Mouse (Mus musculus) hindbrain, embryonic 14.5 days (tissue): ENCODE data around the gene Tomm40l. TPM values are rescaled to one million over a fixed set of nuclear protein-coding genes. Genes with fewer than 3 reads are reported as not detected.

Source experiments
- ATAC-seq: fragments of 200-750 bp; cut with Nextera tagmentation; 2 replicates; pipeline ENCODE4 v1.8.0; 2017; ENCODE audit warnings: moderate number of reproducible peaks, mild to moderate bottlenecking, moderate TSS enrichment, moderate library complexity; ENCODE audit not compliant: low FRiP score
- DNase-seq: peaks from one replicate; pipeline ENCODE4 v3.0.0-alpha.2; 2015; ENCODE audit warnings: low spot score
- H3K27ac ChIP-seq: fragments of 300-500 bp; sonication (generic); 2 replicates; pipeline ENCODE4 v1.5.1; 2014; ENCODE audit warnings: mild to moderate bottlenecking, moderate library complexity
- H3K27me3 ChIP-seq: fragments of 300-500 bp; sonication (generic); 2 replicates; pipeline ENCODE4 v1.6.1; 2014; ENCODE audit warnings: mild to moderate bottlenecking, low read length, mixed read lengths; ENCODE audit not compliant: control insufficient read depth, insufficient read depth
- H3K36me3 ChIP-seq: fragments of 300-500 bp; sonication (generic); replicated peaks from 2 replicates; pipeline ENCODE4 v1.6.1; 2014; ENCODE audit not compliant: control insufficient read depth, insufficient read depth
- H3K4me1 ChIP-seq: fragments of 300-500 bp; sonication (generic); replicated peaks from 2 replicates; pipeline ENCODE4 v1.6.1; 2014; ENCODE audit warnings: antibody characterized with exemption, low read length, mixed read lengths; ENCODE audit not compliant: control insufficient read depth, insufficient read depth
- H3K4me2 ChIP-seq: fragments of 300-500 bp; sonication (generic); replicated peaks from 2 replicates; pipeline ENCODE4 v1.6.1; 2014; ENCODE audit warnings: mild to moderate bottlenecking, moderate library complexity
- H3K4me3 ChIP-seq: fragments of 300-500 bp; sonication (generic); replicated peaks from 2 replicates; pipeline ENCODE4 v1.5.1; 2014; ENCODE audit warnings: mild to moderate bottlenecking, low read length
- H3K9ac ChIP-seq: fragments of 300-500 bp; sonication (generic); 2 replicates; pipeline ENCODE4 v1.6.1; 2014
- H3K9me3 ChIP-seq: fragments of 300-500 bp; sonication (generic); 2 replicates; pipeline ENCODE4 v1.6.1; 2016; ENCODE audit warnings: low read length; ENCODE audit not compliant: control insufficient read depth
- WGBS: fragments of 180-500 bp; shearing (Covaris S2); extraction: QIAGEN DNeasy Blood & Tissue Kit; methylation state at CpG from one replicate; pipeline ENCODE4 v1.1.7; 2014; 5-methylcytosine and 5-hydroxymethylcytosine counted together
- polyA plus RNA-seq: library from polyadenylated mRNA; unstranded; fragments of >200 nt; fragmentation: Nextera tagmentation; extraction: Ambion mirVana; gene quantifications from 2 replicates; pipeline ENCODE4 v1.2.1, GENCODE M21; 2014

Tomm40l gene
- polyA plus RNA-seq, 1 experiment from 2014 or later = 41.2 TPM

DNA sequence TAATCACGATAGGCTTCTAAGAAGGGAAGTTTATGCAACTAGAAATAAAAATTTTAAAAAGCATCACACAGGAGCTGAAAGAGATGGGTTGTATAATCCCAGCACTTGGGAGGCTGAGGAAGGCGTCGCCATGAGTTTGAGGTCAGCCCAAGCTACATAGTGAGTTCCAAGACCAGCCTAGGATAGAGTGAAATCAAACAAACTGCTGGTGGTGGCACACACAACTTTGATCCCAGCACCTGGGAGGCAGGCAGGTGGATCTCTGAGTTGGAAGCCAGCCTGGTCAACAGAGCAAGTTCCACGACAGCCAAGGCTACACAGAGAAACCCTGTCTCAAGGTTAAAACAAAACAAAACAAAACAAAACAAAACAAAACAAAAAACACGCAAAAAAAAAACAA lies 10.0 kb upstream of the Tomm40l start:
- Histone ChIP-seq H3K4me2 (no peak overlapping the region), H3K27me3 (no peaks in the 10 kb centered on the region), H3K36me3 (peaks cover 38% of the 10 kb centered on the region), H3K4me1 (no peaks in the 10 kb centered on the region), H3K4me3 (no peak overlapping the region), H3K9me3 (no peaks in the 10 kb centered on the region), H3K9ac (no peak overlapping the region), H3K27ac (no peak overlapping the region)
- DNase-seq (no peak), ATAC-seq (no peak)
- WGBS = 88% methylated on average over 5 of the region's 5 CpGs

DNA sequence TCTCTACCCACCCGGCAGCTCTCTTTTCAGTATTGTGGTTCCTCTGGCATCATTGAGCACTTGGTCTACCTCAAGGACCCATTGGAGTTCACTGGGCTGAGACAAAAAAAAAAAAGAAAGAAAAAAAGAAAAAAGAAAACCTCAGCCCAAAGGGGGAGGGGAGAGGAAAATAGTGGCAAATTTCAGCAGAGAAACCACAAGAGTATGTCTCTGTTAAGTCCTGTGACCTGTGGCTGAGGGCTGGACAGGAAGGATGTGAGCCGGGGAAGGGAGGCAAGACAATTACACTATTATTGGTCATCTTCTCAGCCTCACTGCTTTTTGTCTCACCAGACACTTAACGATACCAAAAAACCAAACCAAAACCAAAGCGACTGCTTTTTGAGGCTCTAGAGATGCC lies 9.5 kb upstream of the Tomm40l start:
- Histone ChIP-seq H3K9ac (no peak overlapping the region), H3K4me1 (no peaks in the 10 kb centered on the region), H3K27me3 (no peaks in the 10 kb centered on the region), H3K4me3 (no peak overlapping the region), H3K9me3 (no peaks in the 10 kb centered on the region), H3K4me2 (no peak overlapping the region), H3K36me3 (peaks cover 33% of the 10 kb centered on the region), H3K27ac (no peak overlapping the region)
- DNase-seq = no peak
- 74% methylated on average over 4 of the region's 4 CpGs for WGBS
- no peak for ATAC-seq

DNA sequence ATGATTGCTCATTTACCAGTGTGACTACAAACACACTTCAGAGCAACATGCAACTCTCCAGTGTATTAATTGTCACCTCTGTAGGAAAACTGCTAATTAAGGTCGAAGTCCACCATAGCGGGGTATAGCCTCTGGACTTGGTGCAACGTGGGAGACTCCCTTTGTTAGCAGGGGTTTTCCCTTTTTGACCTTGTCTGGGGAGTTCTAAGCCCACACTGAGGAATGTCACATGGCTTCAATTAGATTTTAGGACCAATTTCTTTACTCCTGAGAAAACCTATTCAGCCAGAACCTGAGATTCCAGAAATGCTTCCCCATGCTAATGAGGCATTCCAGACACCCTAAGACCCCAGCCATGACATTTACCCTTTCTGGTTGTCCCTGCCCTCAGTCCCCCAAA lies 7.9 kb upstream of the Tomm40l start:
- peaks cover 17% of the 10 kb centered on the region for H3K36me3 ChIP-seq
- WGBS = 60% methylated on average over 3 of the region's 3 CpGs
- DNase-seq = no peak
- no peaks in the 10 kb centered on the region for H3K27me3 ChIP-seq
- no peak overlapping the region for H3K27ac ChIP-seq
- H3K4me3 ChIP-seq = no peak overlapping the region
- no peak for ATAC-seq
- no peaks in the 10 kb centered on the region for H3K9me3 ChIP-seq
- no peaks in the 10 kb centered on the region for H3K4me1 ChIP-seq
- H3K4me2 ChIP-seq = no peak overlapping the region
- no peak overlapping the region for H3K9ac ChIP-seq

DNA sequence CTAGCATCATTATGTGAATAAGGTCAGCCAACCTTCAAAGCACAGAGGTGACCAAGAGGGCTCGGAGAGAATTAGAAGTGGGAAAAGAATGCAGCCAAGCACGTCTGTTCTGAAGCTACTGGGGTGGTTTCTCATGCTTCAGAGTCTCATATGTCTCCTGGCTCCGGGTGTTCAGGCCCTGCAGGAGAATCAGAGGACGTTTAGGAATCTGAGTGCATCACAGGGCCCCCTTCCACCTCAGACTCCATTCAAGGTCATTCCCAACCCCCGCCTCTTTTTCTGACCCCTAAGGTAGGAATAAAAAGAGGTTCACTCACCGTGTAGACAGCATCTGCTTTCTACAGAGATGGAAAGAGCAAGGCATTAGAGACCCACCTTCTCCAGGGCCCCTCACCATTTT lies 7.4 kb upstream of the Tomm40l start:
- H3K36me3 ChIP-seq = peaks cover 12% of the 10 kb centered on the region
- H3K4me3 ChIP-seq = no peak overlapping the region
- no peak for DNase-seq
- no peaks in the 10 kb centered on the region for H3K9me3 ChIP-seq
- H3K4me2 ChIP-seq = no peak overlapping the region
- no peaks in the 10 kb centered on the region for H3K4me1 ChIP-seq
- WGBS = 66% methylated on average over 6 of the region's 6 CpGs
- ATAC-seq = no peak
- H3K27me3 ChIP-seq = no peaks in the 10 kb centered on the region
- H3K9ac ChIP-seq = no peak overlapping the region
- no peak overlapping the region for H3K27ac ChIP-seq

DNA sequence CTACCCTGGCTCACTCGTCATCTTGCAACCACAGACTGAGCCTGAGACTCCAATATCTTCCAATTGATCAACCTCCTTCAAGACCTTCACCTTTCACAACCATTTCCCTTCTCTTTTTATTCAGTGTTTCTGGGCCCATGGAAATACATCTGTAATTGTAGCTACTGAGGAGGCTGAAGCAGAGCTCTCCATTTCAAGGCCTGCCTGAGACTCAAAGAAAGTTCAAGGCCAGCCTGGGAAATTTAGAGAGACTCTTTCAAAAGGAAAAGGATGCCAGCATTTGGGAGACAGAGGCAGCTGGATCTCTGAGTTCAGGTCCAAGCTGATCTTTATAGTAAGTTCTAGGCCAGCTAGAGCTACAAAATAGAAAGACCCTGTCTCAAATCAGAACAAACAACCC lies 5.6 kb upstream of the Tomm40l start:
- WGBS = 83% methylated on average over 1 of the region's 1 CpGs

DNA sequence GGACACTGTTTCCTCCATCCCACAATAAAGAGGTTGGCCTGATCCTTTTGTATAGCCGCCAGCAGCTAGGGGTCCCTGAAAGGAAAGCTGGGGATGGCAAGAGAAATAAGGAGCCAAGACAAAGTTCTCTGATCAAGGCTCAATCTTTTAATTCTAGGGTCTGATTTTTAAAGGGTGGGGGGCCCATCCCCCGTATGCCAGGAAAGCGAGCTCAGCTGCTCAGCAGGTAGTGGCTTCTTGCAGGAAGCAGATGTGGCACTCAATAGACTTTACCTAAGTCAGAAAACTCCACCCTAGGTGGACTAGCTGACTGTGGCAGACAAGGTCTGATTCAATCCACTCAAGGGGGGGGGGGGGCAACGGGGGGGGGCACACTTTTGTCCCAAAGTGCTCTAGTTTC lies 4.5 kb upstream of the Tomm40l start:
- peaks cover under 1% of the 10 kb centered on the region; the same call in 1 of the 2 replicates for H3K4me1 ChIP-seq
- no peak overlapping the region for H3K9ac ChIP-seq
- WGBS = 48% methylated on average over 3 of the region's 4 CpGs
- no peak for ATAC-seq
- no peaks in the 10 kb centered on the region for H3K36me3 ChIP-seq
- no peak overlapping the region for H3K4me3 ChIP-seq
- DNase-seq = no peak
- no peaks in the 10 kb centered on the region for H3K9me3 ChIP-seq
- H3K27ac ChIP-seq = no peak overlapping the region
- no peaks in the 10 kb centered on the region for H3K27me3 ChIP-seq
- H3K4me2 ChIP-seq = no peak overlapping the region

More for the DNA sequence above, 5.6 kb upstream of the Tomm40l start:
- no peaks in the 10 kb centered on the region for H3K27me3 ChIP-seq
- H3K9me3 ChIP-seq = no peaks in the 10 kb centered on the region
- H3K4me1 ChIP-seq = no peaks in the 10 kb centered on the region
- no peak overlapping the region for H3K4me2 ChIP-seq
- ATAC-seq = no peak
- H3K36me3 ChIP-seq = no peaks in the 10 kb centered on the region
- no peak overlapping the region for H3K27ac ChIP-seq
- H3K4me3 ChIP-seq = no peak overlapping the region
- H3K9ac ChIP-seq = no peak overlapping the region
- no peak for DNase-seq

DNA sequence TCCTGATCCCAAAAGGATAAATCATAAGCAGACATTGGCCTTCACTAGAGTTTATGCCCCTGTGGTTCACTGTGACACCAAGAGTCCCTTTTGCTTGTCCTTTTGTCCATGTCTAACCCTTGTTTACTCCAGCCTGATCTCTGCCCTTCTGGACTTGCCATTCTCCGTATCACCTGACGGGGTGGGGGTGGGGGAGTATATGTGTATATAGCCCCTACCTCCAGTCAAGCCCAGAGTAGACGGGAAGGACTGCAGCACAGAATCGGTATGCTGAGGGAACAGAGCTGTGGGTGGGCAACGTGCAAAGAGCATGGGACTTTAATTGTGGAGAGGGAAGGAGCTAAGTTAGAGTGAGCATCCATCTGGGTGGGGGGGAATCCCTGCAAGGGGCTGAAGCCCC lies 2.5 kb upstream of the Tomm40l start, which contains the start of gene Apoa2:
Gene Apoa2 (plus strand): TSS at position 198 of the 400 bp plus-strand sequence.
- Histone ChIP-seq H3K4me1 (peaks cover 10% of the 10 kb centered on the region), H3K36me3 (peaks cover 6% of the 10 kb centered on the region), H3K27ac (no peak within 1 kb of the TSS), H3K27me3 (no peaks in the 10 kb centered on the region), H3K9me3 (no peaks in the 10 kb centered on the region), H3K4me2 (no peak within 1 kb of the TSS), H3K9ac (no peak within 1 kb of the TSS), H3K4me3 (no peak within 1 kb of the TSS)
- WGBS = 85% methylated on average over 5 of the region's 5 CpGs
- ATAC-seq = no peak
- DNase-seq = no peak

DNA sequence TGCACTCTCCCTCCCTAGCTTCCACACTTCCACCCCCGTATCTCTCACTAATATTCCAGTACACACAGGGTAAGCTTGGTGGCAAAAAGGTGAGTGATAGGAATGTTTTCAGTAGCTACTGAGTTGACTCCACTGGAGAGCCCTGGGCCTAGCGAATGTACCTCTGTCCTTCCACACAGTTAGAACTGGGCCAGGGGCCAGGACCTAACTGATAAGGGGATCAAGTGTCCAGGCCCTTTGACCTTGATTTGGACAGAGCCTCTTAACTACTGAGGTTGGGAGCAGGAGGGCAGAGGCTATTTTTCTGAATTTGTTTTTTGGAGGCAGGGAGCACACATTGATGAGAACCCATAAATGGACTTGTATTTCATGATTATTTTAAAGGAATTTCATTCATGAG lies 1.5 kb upstream of the Tomm40l start:
- DNase-seq (no peak), ATAC-seq (no peak)
- no peaks in the 10 kb centered on the region for H3K27me3 ChIP-seq
- H3K4me3 ChIP-seq = no peak overlapping the region
- H3K9ac ChIP-seq = no peak overlapping the region
- peaks cover 17% of the 10 kb centered on the region for H3K36me3 ChIP-seq
- H3K4me1 ChIP-seq = peaks cover 10% of the 10 kb centered on the region
- no peak overlapping the region for H3K27ac ChIP-seq
- no peaks in the 10 kb centered on the region for H3K9me3 ChIP-seq
- WGBS = 92% methylated on average over 2 of the region's 2 CpGs
- no peak overlapping the region for H3K4me2 ChIP-seq

DNA sequence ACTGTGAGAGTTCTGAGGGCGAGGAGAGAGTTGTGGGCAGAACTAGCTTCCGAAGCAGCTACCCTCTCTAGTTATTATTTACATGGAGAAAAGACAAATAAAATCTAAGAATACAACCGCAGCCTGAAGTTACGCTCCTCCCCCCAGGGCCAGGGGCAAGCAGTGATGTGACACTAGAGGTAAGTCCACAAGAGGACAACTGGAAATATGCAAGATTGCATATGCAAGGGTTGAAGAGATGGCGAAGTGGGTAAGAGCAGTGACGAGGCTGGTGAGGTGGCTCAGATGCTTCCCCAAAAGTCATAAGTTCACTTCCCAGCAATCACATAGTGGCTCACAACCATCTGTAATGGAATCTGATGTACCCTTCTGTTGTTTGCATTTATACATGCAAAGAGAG lies 854 bp upstream of the Tomm40l start:
- Histone ChIP-seq H3K4me2 (peak overlapping the region; percentile 84), H3K9me3 (no peaks in the 10 kb centered on the region), H3K36me3 (peaks cover 23% of the 10 kb centered on the region), H3K4me3 (peak overlapping the region; percentile 53; the same call in 1 of the 2 replicates), H3K27me3 (no peaks in the 10 kb centered on the region), H3K27ac (peak overlapping the region; percentile 55; the same call in 1 of the 2 replicates), H3K9ac (peak overlapping the region; percentile 35; the same call in 1 of the 2 replicates), H3K4me1 (peaks cover 10% of the 10 kb centered on the region)
- WGBS = 84% methylated on average over 6 of the region's 6 CpGs
- DNase-seq = no peak
- no peak for ATAC-seq
